Mouse (Mus musculus): Measurements from ENCODE around the gene Gpat3. TPM values are rescaled to one million over a fixed set of nuclear protein-coding genes. Genes with fewer than 3 reads are reported as not detected.

Gpat3 gene
- polyA plus RNA-seq (2014; fragmentation: Nextera tagmentation; extraction: Ambion mirVana) = 0.09 TPM in 1 of 2 replicates, not detected in the other

- peak within 1 kb of the TSS; percentile 54 for H3K4me3 ChIP-seq (replicated peaks; ENCODE audit: low read depth, low read length)
- DNase-seq (peak; percentile 49), ATAC-seq (ENCODE audit: low FRiP score, low TSS enrichment) (no peak)
- H3K9ac ChIP-seq (replicated peaks; ENCODE audit: low read length) = peak within 1 kb of the TSS; percentile 54
- WGBS = under 1% methylated on average over 16 of the region's 16 CpGs
- H3K9me3 ChIP-seq (ENCODE audit: control insufficient read depth, low read length) = no peaks in the 10 kb centered on the region
- no peak within 1 kb of the TSS for H3K27ac ChIP-seq (replicated peaks; ENCODE audit: low read depth, low read length)
- no peaks in the 10 kb centered on the region for H3K36me3 ChIP-seq (ENCODE audit: control insufficient read depth, insufficient read depth, low read length)
- H3K4me1 ChIP-seq (ENCODE audit: control insufficient read depth, insufficient read depth, low read length) = peaks cover 16% of the 10 kb centered on the region
- peaks cover 49% of the 10 kb centered on the region for H3K27me3 ChIP-seq (ENCODE audit: control insufficient read depth, insufficient read depth, low read length)
- peak within 1 kb of the TSS; percentile 100 for H3K4me2 ChIP-seq (ENCODE audit: low read length)
These were observed at the start of gene Gpat3 for GRCm38 (mm10) chr5:100845485-100845847. Gene Gpat3 (plus strand): TSS chr5:100845713.

- DNase-seq = peak; percentile 97
- ATAC-seq (ENCODE audit: low FRiP score, low TSS enrichment) = peak; percentile 98
- peaks cover 36% of the 10 kb centered on the region for H3K36me3 ChIP-seq (ENCODE audit: control insufficient read depth, insufficient read depth, low read length)
- H3K4me3 ChIP-seq (replicated peaks; ENCODE audit: low read depth, low read length) = peak within 1 kb of the TSS; percentile 84
- H3K9me3 ChIP-seq (ENCODE audit: control insufficient read depth, low read length) = no peaks in the 10 kb centered on the region
- H3K9ac ChIP-seq (replicated peaks; ENCODE audit: low read length) = peak within 1 kb of the TSS; percentile 80
- no peaks in the 10 kb centered on the region for H3K27me3 ChIP-seq (ENCODE audit: control insufficient read depth, insufficient read depth, low read length)
- H3K4me1 ChIP-seq (ENCODE audit: control insufficient read depth, insufficient read depth, low read length) = peaks cover 16% of the 10 kb centered on the region
- H3K4me2 ChIP-seq (ENCODE audit: low read length) = peak within 1 kb of the TSS; percentile 92
- peak within 1 kb of the TSS; percentile 70 for H3K27ac ChIP-seq (replicated peaks; ENCODE audit: low read depth, low read length)
- WGBS = under 1% methylated on average over 67 of the region's 67 CpGs
These were observed 47.2 kb upstream of the Gpat3 start, which contains the start of the genes Helq and Mrps18c for GRCm38 (mm10) chr5:100798165-100798860. Gene Helq (minus strand): TSS chr5:100798598. Gene Mrps18c (plus strand): TSS chr5:100798627.

- Histone ChIP-seq H3K9me3 (ENCODE audit: control insufficient read depth, low read length) (no peaks in the 10 kb centered on the region), H3K27ac (replicated peaks; ENCODE audit: low read depth, low read length) (no peak overlapping the region), H3K27me3 (ENCODE audit: control insufficient read depth, insufficient read depth, low read length) (no peaks in the 10 kb centered on the region), H3K4me1 (ENCODE audit: control insufficient read depth, insufficient read depth, low read length) (0 out of 2 replicates have a peak, but pooled peaks cover 6% of the 10 kb centered on the region), H3K4me2 (ENCODE audit: low read length) (no peak overlapping the region), H3K9ac (replicated peaks; ENCODE audit: low read length) (no peak overlapping the region), H3K36me3 (ENCODE audit: control insufficient read depth, insufficient read depth, low read length) (peaks cover 9% of the 10 kb centered on the region; the same call in 1 of the 2 replicates), H3K4me3 (replicated peaks; ENCODE audit: low read depth, low read length) (no peak overlapping the region)
- 93% methylated on average over 4 of the region's 4 CpGs for WGBS
- ATAC-seq (ENCODE audit: low FRiP score, low TSS enrichment) = no peak
- DNase-seq = no peak
These were observed 27.2 kb upstream of the Gpat3 start for GRCm38 (mm10) chr5:100818341-100818740.

DNA sequence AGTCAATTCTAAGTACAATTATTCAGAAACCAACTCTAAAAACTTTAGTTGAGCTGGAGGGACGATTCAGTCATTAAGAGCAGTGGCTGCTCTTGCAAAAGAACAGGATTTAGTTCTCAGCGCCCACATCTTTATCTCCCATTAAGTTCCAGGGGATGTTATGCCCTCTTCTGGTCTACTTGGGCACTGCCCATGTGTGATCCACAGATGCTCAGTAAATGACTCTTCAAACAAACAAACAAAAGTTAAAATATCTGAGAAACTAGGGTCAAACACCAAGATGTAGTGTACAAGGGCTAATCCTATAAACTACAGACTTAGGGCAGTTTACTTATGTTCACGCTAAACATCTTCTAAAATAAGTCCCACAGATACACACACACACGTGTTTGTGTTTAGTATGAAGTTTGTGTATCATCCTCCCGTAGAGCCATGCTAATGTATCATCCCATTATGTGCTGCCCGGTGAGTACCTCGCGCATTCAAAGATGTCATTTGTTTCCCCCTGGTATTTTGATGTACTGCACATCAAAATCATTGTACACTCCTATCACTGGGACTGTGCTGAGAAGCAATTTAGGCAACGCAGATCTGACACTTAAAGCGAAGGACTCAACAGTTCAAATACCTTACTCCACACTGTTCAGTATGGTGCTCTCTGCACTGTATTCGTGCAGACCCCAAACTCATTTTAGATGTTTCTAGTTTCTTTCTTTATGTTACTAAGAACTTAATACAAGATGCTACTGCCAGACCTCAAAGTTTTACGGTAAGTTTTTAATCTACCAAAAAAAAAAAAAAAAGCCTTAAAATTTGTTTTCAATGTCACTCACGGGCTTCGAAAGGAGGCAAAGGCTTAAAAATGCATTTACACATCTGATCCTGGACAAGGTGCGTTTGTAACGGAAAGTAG is 25.7 kb upstream of the Gpat3 start:
- WGBS = 31% methylated on average over 16 of the region's 16 CpGs
- Histone ChIP-seq H3K4me3 (replicated peaks; ENCODE audit: low read depth, low read length) (peak overlapping the region; percentile 80), H3K36me3 (ENCODE audit: control insufficient read depth, insufficient read depth, low read length) (peaks cover 4% of the 10 kb centered on the region; the same call in 1 of the 2 replicates), H3K4me1 (ENCODE audit: control insufficient read depth, insufficient read depth, low read length) (0 out of 2 replicates have a peak, but pooled peaks cover 6% of the 10 kb centered on the region), H3K9ac (replicated peaks; ENCODE audit: low read length) (peak overlapping the region; percentile 82), H3K27ac (replicated peaks; ENCODE audit: low read depth, low read length) (0 out of 2 replicates have a peak overlapping the region, but pooled peaks have one; percentile 79), H3K4me2 (ENCODE audit: low read length) (peak overlapping the region; percentile 83), H3K9me3 (ENCODE audit: control insufficient read depth, low read length) (no peaks in the 10 kb centered on the region), H3K27me3 (ENCODE audit: control insufficient read depth, insufficient read depth, low read length) (no peaks in the 10 kb centered on the region)
- DNase-seq (peak; percentile 33), ATAC-seq (ENCODE audit: low FRiP score, low TSS enrichment) (no peak)

- DNase-seq (peak; percentile 94), ATAC-seq (ENCODE audit: low FRiP score, low TSS enrichment) (peak; percentile 96)
- under 1% methylated on average over 63 of the region's 63 CpGs for WGBS
- Histone ChIP-seq H3K36me3 (ENCODE audit: control insufficient read depth, insufficient read depth, low read length) (peaks cover 3% of the 10 kb centered on the region; the same call in 1 of the 2 replicates), H3K4me1 (ENCODE audit: control insufficient read depth, insufficient read depth, low read length) (0 out of 2 replicates have a peak, but pooled peaks cover 6% of the 10 kb centered on the region), H3K27me3 (ENCODE audit: control insufficient read depth, insufficient read depth, low read length) (no peaks in the 10 kb centered on the region), H3K9ac (replicated peaks; ENCODE audit: low read length) (peak within 1 kb of the TSS; percentile 82), H3K27ac (replicated peaks; ENCODE audit: low read depth, low read length) (peak within 1 kb of the TSS; percentile 79), H3K9me3 (ENCODE audit: control insufficient read depth, low read length) (no peaks in the 10 kb centered on the region), H3K4me3 (replicated peaks; ENCODE audit: low read depth, low read length) (peak within 1 kb of the TSS; percentile 80), H3K4me2 (ENCODE audit: low read length) (peak within 1 kb of the TSS; percentile 83)
These were observed 24.9 kb upstream of the Gpat3 start, which contains the start of gene Abraxas1 for GRCm38 (mm10) chr5:100820483-100821184. Gene Abraxas1 (minus strand): TSS chr5:100820965.

DNA sequence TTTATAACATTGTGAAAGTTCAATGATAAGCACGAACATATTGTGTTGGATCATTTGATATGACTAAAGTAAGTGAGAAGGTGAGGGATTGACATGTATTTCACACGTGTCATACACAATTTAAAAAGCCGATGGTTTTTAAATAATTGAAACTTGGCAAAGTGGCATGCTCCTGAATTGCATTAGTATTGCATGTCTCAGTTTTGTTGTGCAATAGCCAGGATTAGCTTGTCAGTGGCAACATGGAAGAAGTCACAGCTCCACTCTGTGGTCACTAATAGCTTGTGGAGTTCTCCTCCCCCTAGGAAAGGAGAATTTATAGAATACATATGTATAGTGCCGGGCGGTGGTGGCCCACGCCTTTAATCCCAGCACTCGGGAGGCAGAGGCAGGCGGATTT is 24.1 kb upstream of the Gpat3 start:
- Histone ChIP-seq H3K4me1 (ENCODE audit: control insufficient read depth, insufficient read depth, low read length) (0 out of 2 replicates have a peak, but pooled peaks cover 6% of the 10 kb centered on the region), H3K4me2 (ENCODE audit: low read length) (peak overlapping the region; percentile 83), H3K27me3 (ENCODE audit: control insufficient read depth, insufficient read depth, low read length) (no peaks in the 10 kb centered on the region), H3K4me3 (replicated peaks; ENCODE audit: low read depth, low read length) (peak overlapping the region; percentile 80), H3K36me3 (ENCODE audit: control insufficient read depth, insufficient read depth, low read length) (no peaks in the 10 kb centered on the region), H3K9ac (replicated peaks; ENCODE audit: low read length) (no peak overlapping the region), H3K27ac (replicated peaks; ENCODE audit: low read depth, low read length) (no peak overlapping the region), H3K9me3 (ENCODE audit: control insufficient read depth, low read length) (no peaks in the 10 kb centered on the region)
- ATAC-seq (ENCODE audit: low FRiP score, low TSS enrichment) = no peak
- WGBS = 84% methylated on average over 8 of the region's 8 CpGs
- no peak for DNase-seq

GRCm38 (mm10) chr5:100822826-100823225 is 22.7 kb upstream of the Gpat3 start:
- Histone ChIP-seq H3K9me3 (ENCODE audit: control insufficient read depth, low read length) (no peaks in the 10 kb centered on the region), H3K27me3 (ENCODE audit: control insufficient read depth, insufficient read depth, low read length) (no peaks in the 10 kb centered on the region), H3K4me2 (ENCODE audit: low read length) (no peak overlapping the region), H3K36me3 (ENCODE audit: control insufficient read depth, insufficient read depth, low read length) (no peaks in the 10 kb centered on the region), H3K4me1 (ENCODE audit: control insufficient read depth, insufficient read depth, low read length) (0 out of 2 replicates have a peak, but pooled peaks cover 6% of the 10 kb centered on the region), H3K9ac (replicated peaks; ENCODE audit: low read length) (no peak overlapping the region), H3K27ac (replicated peaks; ENCODE audit: low read depth, low read length) (no peak overlapping the region), H3K4me3 (replicated peaks; ENCODE audit: low read depth, low read length) (no peak overlapping the region)
- DNase-seq (no peak), ATAC-seq (ENCODE audit: low FRiP score, low TSS enrichment) (no peak)
- WGBS = 92% methylated on average over 7 of the region's 7 CpGs

DNA sequence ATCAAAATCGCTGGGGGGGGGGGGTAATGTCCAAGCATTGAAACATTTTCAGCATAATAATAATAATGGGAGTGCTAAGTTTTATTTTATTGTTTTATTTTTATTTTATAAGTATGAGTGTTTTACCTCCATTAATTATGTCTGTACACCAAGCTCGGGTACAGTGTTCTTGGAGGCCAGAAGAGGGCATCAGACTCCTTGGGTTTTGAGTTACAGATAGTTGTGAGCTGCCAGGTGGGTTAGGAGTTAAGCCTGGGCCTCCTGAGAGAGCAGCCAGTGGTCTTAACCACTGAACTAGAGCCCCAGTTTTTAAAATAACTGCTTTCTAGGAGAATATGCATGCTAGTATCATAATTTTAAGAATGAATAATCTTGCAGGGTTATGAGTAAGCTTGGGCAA is 19.5 kb upstream of the Gpat3 start:
- Histone ChIP-seq H3K9ac (replicated peaks; ENCODE audit: low read length) (no peak overlapping the region), H3K27ac (replicated peaks; ENCODE audit: low read depth, low read length) (no peak overlapping the region), H3K4me2 (ENCODE audit: low read length) (no peak overlapping the region), H3K36me3 (ENCODE audit: control insufficient read depth, insufficient read depth, low read length) (no peaks in the 10 kb centered on the region), H3K9me3 (ENCODE audit: control insufficient read depth, low read length) (no peaks in the 10 kb centered on the region), H3K27me3 (ENCODE audit: control insufficient read depth, insufficient read depth, low read length) (no peaks in the 10 kb centered on the region), H3K4me3 (replicated peaks; ENCODE audit: low read depth, low read length) (no peak overlapping the region), H3K4me1 (ENCODE audit: control insufficient read depth, insufficient read depth, low read length) (0 out of 2 replicates have a peak, but pooled peaks cover 4% of the 10 kb centered on the region)
- ATAC-seq (ENCODE audit: low FRiP score, low TSS enrichment) (no peak), DNase-seq (peak; percentile 32)
- WGBS = 26% methylated on average over 2 of the region's 2 CpGs
